Mouse (Mus musculus) G1E (cell line): ENCODE measurements around the gene St6gal1. TPM values are rescaled to one million over a fixed set of nuclear protein-coding genes. Genes with fewer than 3 reads are reported as not detected.

ENCODE experiments used
- ATAC-seq: 2 replicates; pipeline ENCODE4 v1.8.0; 2016; ENCODE audit warnings: mild to moderate bottlenecking; ENCODE audit not compliant: insufficient number of reproducible peaks, poor library complexity, low FRiP score, severe bottlenecking; ENCODE audit errors: extremely low read depth
- DNase-seq: peaks from one replicate; pipeline ENCODE4 v3.0.0; 2012; ENCODE audit warnings: low spot score
- H3K27me3 ChIP-seq: 2 replicates; pipeline ENCODE4 v1.6.1; 2012; ENCODE audit warnings: mild to moderate bottlenecking, low read length, inconsistent platforms; ENCODE audit not compliant: insufficient read depth
- H3K36me3 ChIP-seq: replicated peaks from 2 replicates; pipeline ENCODE3; 2012; ENCODE audit warnings: mild to moderate bottlenecking, inconsistent platforms
- H3K4me1 ChIP-seq: 2 replicates; pipeline ENCODE4 v1.6.1; 2012; ENCODE audit warnings: low read depth, low read length, inconsistent platforms, mixed read lengths; ENCODE audit not compliant: insufficient read depth
- H3K4me3 ChIP-seq: 2 replicates; pipeline ENCODE4 v1.5.1; 2012; ENCODE audit warnings: low read depth, mild to moderate bottlenecking, inconsistent platforms, low read length, moderate library complexity, mixed read lengths
- H3K9me3 ChIP-seq: replicated peaks from 2 replicates; pipeline ENCODE4 v1.6.1; 2012; ENCODE audit warnings: inconsistent platforms
- CTCF ChIP-seq: IDR thresholded peaks from 2 replicates; pipeline ENCODE4 v1.5.1; 2012; ENCODE audit warnings: low read depth, low read length, inconsistent platforms, mixed read lengths
- GATA1 ChIP-seq: IDR thresholded peaks from 2 replicates; pipeline ENCODE4 v1.6.1; 2012; ENCODE audit warnings: borderline replicate concordance, low read length, inconsistent platforms, mixed read lengths
- GATA2 ChIP-seq: IDR thresholded peaks from 2 replicates; pipeline ENCODE4 v1.6.1; 2012; ENCODE audit warnings: low read depth, low read length, inconsistent platforms, borderline replicate concordance
- POLR2AphosphoS5 ChIP-seq: IDR thresholded peaks from 2 replicates; pipeline ENCODE4 v1.6.1; 2012; ENCODE audit warnings: low read depth, low read length, inconsistent platforms; ENCODE audit not compliant: insufficient replicate concordance
- TAL1 ChIP-seq: conservative IDR thresholded peaks from 2 replicates; pipeline ENCODE4 v1.6.1; 2012; ENCODE audit warnings: low read depth, low read length, inconsistent platforms, mixed read lengths
- polyA plus RNA-seq: library from polyadenylated mRNA; stranded (reverse); fragments of >175 nt; gene quantifications from 2 replicates; pipeline ENCODE4 v1.2.3, GENCODE M21; 2012
- total RNA-seq, 2 experiments: library from RNA; stranded (forward) in 1 of 2; stranded (reverse) in 1 of 2; fragments of 200-1000 nt in 1 of 2; fragments of >200 nt in 1 of 2; fragmentation: Nextera tagmentation in 1 of 2; gene quantifications; 2 replicates each; pipeline ENCODE4 v1.2.3; 2014 to 2017

Gene St6gal1
- total and polyA plus RNA-seq, 3 experiments: 0.24 to 4.0 (median 3.0) TPM

DNA sequence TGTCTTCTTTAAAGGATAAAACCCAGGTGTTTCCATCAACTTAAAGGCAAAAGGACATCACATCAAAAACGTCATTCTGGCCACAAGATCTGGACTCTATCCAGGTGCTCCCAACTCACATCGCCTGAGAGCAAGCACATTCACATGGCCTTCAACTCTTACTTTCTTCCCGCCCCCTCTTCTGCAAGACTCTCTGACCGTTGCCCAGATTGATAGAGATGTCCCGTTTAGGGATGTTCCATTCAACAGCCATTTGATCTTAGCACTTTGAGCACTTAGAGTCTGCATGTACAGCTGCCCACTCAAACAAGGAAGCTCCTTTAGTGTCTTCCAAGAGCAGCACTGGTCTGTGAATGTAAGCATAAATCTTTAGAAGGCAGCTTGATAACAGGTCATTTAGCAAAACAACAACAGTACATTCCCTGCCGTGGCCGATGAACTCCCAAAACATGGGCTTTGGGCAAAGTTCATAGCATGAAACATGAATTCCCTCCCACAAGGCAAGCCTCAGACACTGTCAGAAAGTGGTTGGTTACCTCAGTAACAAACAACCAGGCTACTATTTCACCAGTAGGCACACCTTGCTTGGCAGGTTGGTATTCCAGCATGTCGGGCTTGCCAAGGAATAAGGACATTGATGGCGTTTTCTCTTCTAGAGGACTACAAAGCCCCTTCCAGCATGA, 32.8 kb upstream of the St6gal1 start:
- DNase-seq (no peak), ATAC-seq (no peak)
- H3K27me3 ChIP-seq: peaks cover 4% of the 10 kb centered on the region; the same call in 1 of the 2 replicates
- H3K4me3 ChIP-seq: no peak overlapping the region
- no peaks in the 10 kb centered on the region for H3K36me3 ChIP-seq
- TF ChIP-seq TAL1: no peak
- TF ChIP-seq GATA2: no peak
- no peak for TF ChIP-seq POLR2AphosphoS5
- TF ChIP-seq GATA1: no peak
- TF ChIP-seq CTCF: no peak
- 0 out of 2 replicates have a peak, but pooled peaks cover 2% of the 10 kb centered on the region for H3K4me1 ChIP-seq
- H3K9me3 ChIP-seq: no peaks in the 10 kb centered on the region

GRCm38 (mm10) chr16:23195618-23196017, 28.9 kb upstream of the St6gal1 start:
- H3K4me1 ChIP-seq: no peaks in the 10 kb centered on the region
- TF ChIP-seq POLR2AphosphoS5: no peak
- TF ChIP-seq GATA1: no peak
- no peak for TF ChIP-seq GATA2
- no peak for TF ChIP-seq CTCF
- TF ChIP-seq TAL1: no peak
- peaks cover 4% of the 10 kb centered on the region; the same call in 1 of the 2 replicates for H3K27me3 ChIP-seq
- no peaks in the 10 kb centered on the region for H3K9me3 ChIP-seq
- H3K4me3 ChIP-seq: no peak overlapping the region
- ATAC-seq (no peak), DNase-seq (no peak)
- H3K36me3 ChIP-seq: no peaks in the 10 kb centered on the region

GRCm38 (mm10) chr16:23196296-23196695, 28.2 kb upstream of the St6gal1 start:
- ATAC-seq (no peak), DNase-seq (no peak)
- Histone ChIP-seq H3K4me1 (no peaks in the 10 kb centered on the region), H3K36me3 (no peaks in the 10 kb centered on the region), H3K4me3 (no peak overlapping the region), H3K27me3 (peaks cover 4% of the 10 kb centered on the region; the same call in 1 of the 2 replicates), H3K9me3 (no peaks in the 10 kb centered on the region)
- TF ChIP-seq GATA2: no peak
- TF ChIP-seq POLR2AphosphoS5: no peak
- TF ChIP-seq CTCF: no peak
- TF ChIP-seq GATA1: no peak

- H3K4me1 ChIP-seq: no peaks in the 10 kb centered on the region
- ATAC-seq: no peak
- TF ChIP-seq CTCF (no peak), GATA1 (no peak), TAL1 (no peak), POLR2AphosphoS5 (no peak), GATA2 (no peak)
These were observed 27.7 kb upstream of the St6gal1 start for GRCm38 (mm10) chr16:23196791-23197190.

GRCm38 (mm10) chr16:23201498-23201897, 23.0 kb upstream of the St6gal1 start:
- DNase-seq: no peak
- H3K36me3 ChIP-seq: no peaks in the 10 kb centered on the region
- H3K4me3 ChIP-seq: no peak overlapping the region
- no peak for ATAC-seq
- H3K4me1 ChIP-seq: no peaks in the 10 kb centered on the region
- TF ChIP-seq GATA1 (no peak), TAL1 (no peak), POLR2AphosphoS5 (no peak), CTCF (no peak), GATA2 (no peak)
- H3K9me3 ChIP-seq: no peaks in the 10 kb centered on the region
- no peaks in the 10 kb centered on the region for H3K27me3 ChIP-seq

More at GRCm38 (mm10) chr16:23196791-23197190, 27.7 kb upstream of the St6gal1 start:
- peaks cover 2% of the 10 kb centered on the region; the same call in 1 of the 2 replicates for H3K27me3 ChIP-seq
- no peaks in the 10 kb centered on the region for H3K9me3 ChIP-seq
- H3K36me3 ChIP-seq: no peaks in the 10 kb centered on the region
- H3K4me3 ChIP-seq: no peak overlapping the region
- no peak for DNase-seq

GRCm38 (mm10) chr16:23214314-23214713, 10.2 kb upstream of the St6gal1 start:
- Histone ChIP-seq H3K27me3 (no peaks in the 10 kb centered on the region), H3K9me3 (no peaks in the 10 kb centered on the region), H3K4me3 (no peak overlapping the region), H3K4me1 (no peaks in the 10 kb centered on the region), H3K36me3 (no peaks in the 10 kb centered on the region)
- DNase-seq (no peak), ATAC-seq (no peak)
- TF ChIP-seq POLR2AphosphoS5: no peak
- no peak for TF ChIP-seq CTCF
- no peak for TF ChIP-seq GATA2
- TF ChIP-seq GATA1: no peak
- no peak for TF ChIP-seq TAL1
